Mouse (Mus musculus) embryonic facial prominence, embryonic 11.5 days (tissue): ENCODE results near the gene C130079G13Rik. TPM values are rescaled to one million over a fixed set of nuclear protein-coding genes. Genes with fewer than 3 reads are reported as not detected.
"Not testable (repeated sequence)": the region's sequence is repeated elsewhere in the genome, so short reads cannot be mapped to it uniquely, and the experiment has no call there.

Experiments
- ATAC-seq: fragments of 200-750 bp; cut with Nextera tagmentation; replicated peaks from 2 replicates; pipeline ENCODE4 v1.8.0; 2017; ENCODE audit warnings: low read depth; ENCODE audit not compliant: insufficient number of reproducible peaks, low FRiP score, low TSS enrichment
- DNase-seq: peaks from one replicate; pipeline ENCODE4 v3.0.0-alpha.2; 2015; ENCODE audit warnings: low spot score
- H3K27ac ChIP-seq: fragments of 300-500 bp; sonication (generic); replicated peaks from 2 replicates; pipeline ENCODE4 v1.5.1; 2014; ENCODE audit warnings: mild to moderate bottlenecking, low read depth, low read length, control low read depth
- H3K27me3 ChIP-seq: fragments of 300-500 bp; sonication (generic); 2 replicates; pipeline ENCODE4 v1.6.1; 2014; ENCODE audit warnings: mild to moderate bottlenecking, low read length, moderate library complexity, mixed read lengths; ENCODE audit not compliant: control insufficient read depth, insufficient read depth
- H3K36me3 ChIP-seq: fragments of 300-500 bp; sonication (generic); replicated peaks from 2 replicates; pipeline ENCODE4 v1.6.1; 2014; ENCODE audit warnings: low read depth, mild to moderate bottlenecking, low read length, moderate library complexity, mixed read lengths; ENCODE audit not compliant: control insufficient read depth, insufficient read depth
- H3K4me1 ChIP-seq: fragments of 300-500 bp; sonication (generic); 2 replicates; pipeline ENCODE4 v1.6.1; 2014; ENCODE audit warnings: low read length, mixed read lengths; ENCODE audit not compliant: control insufficient read depth, insufficient read depth
- H3K4me2 ChIP-seq: fragments of 300-500 bp; sonication (generic); 2 replicates; pipeline ENCODE4 v1.6.1; 2014; ENCODE audit warnings: low read depth, mild to moderate bottlenecking, control low read depth, low read length, moderate library complexity
- H3K4me3 ChIP-seq: fragments of 300-500 bp; sonication (generic); 2 replicates; pipeline ENCODE4 v1.5.1; 2014; ENCODE audit warnings: low read depth, low read length, control low read depth
- H3K9ac ChIP-seq: fragments of 300-500 bp; sonication (generic); replicated peaks from 2 replicates; pipeline ENCODE4 v1.6.1; 2014; ENCODE audit warnings: mild to moderate bottlenecking, control low read depth, low read length
- H3K9me3 ChIP-seq: fragments of 300-500 bp; sonication (generic); replicated peaks from 2 replicates; pipeline ENCODE4 v1.6.1; 2016; ENCODE audit warnings: mild to moderate bottlenecking, low read length, inconsistent platforms, mixed read lengths; ENCODE audit not compliant: control insufficient read depth
- WGBS: fragments of 180-500 bp; shearing (Covaris S2); extraction: QIAGEN DNeasy Blood & Tissue Kit; methylation state at CpG from one replicate; pipeline ENCODE4 v1.1.7; 2014; 5-methylcytosine and 5-hydroxymethylcytosine counted together
- polyA plus RNA-seq: library from polyadenylated mRNA; unstranded; fragments of >200 nt; fragmentation: Nextera tagmentation; extraction: Ambion mirVana; gene quantifications from 2 replicates; pipeline ENCODE4 v1.2.1, GENCODE M21; 2014

C130079G13Rik gene
- polyA plus RNA-seq = not detected in 2 replicates

DNA sequence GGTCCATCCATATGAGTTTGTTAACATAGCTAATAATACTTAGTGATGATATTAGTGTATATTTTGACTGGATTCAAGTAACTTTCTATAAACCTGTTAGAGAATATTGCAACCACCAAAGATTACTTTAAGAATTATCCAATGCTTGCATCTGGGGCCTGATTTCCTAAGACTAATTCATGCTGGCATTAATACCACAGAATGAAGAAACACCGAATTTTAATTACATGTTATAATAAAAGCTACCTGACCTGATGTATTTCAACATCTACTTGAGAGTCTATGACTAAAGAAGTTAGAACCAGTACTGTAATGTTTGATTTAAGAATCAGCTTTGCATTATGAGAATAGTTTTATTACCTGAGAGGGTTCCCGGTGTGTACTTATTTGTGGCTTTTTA is at the start of gene C130079G13Rik:
C130079G13Rik (plus strand) TSS at position 301 of the 400 bp plus-strand sequence.
- H3K36me3 ChIP-seq = no peaks in the 10 kb centered on the region
- H3K9ac ChIP-seq = no peak within 1 kb of the TSS
- no peak within 1 kb of the TSS for H3K4me3 ChIP-seq
- ATAC-seq = no peak
- H3K27me3 ChIP-seq = no peaks in the 10 kb centered on the region
- no peaks in the 10 kb centered on the region for H3K9me3 ChIP-seq
- no peak within 1 kb of the TSS for H3K27ac ChIP-seq
- no peaks in the 10 kb centered on the region for H3K4me1 ChIP-seq
- WGBS = 95% methylated on average over 2 of the region's 2 CpGs
- no peak within 1 kb of the TSS for H3K4me2 ChIP-seq
- DNase-seq = no peak

GRCm38 (mm10) chr3:59877601-59878000 is 47.4 kb upstream of the C130079G13Rik start:
- H3K27me3 ChIP-seq = not testable (repeated sequence)

DNA sequence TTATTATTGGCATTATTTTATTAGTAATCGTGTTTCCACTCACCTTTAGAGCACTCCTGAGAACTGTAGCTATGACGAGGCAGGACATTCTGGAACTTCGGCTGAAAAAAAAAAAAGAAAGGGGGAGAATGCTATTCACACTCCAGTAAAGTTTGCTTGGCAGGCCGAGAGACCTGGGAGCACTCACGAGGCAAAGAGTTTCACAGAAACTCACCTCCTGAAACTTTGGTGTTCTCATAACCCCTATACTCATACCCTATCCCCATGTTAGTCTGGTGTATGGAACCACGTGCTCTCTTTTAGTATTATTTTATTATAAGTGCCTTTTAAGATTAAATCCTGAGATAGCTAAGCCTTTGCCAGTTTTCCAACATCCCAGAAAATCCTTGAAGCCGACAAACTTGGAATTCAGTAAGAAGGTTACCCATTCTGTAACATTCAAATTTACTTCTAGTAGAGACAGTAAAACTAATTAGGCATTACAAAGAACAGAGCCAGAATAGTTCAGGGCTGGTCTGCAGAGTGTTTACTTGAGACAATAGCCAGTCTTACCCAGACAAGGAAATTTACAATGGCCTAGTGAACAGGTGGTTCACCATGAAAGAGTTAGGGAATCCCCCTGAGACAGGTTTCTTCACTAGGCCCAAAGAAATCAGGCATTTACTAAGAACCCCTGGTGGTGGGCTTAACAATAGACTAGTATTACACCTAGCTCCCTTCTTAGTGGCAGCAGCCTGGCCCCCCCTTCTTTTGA is 45.0 kb upstream of the C130079G13Rik start:
- not testable (repeated sequence) for H3K36me3 ChIP-seq, ATAC-seq, H3K4me2 ChIP-seq, H3K9ac ChIP-seq, H3K27ac ChIP-seq, H3K9me3 ChIP-seq, H3K4me3 ChIP-seq, H3K4me1 ChIP-seq, H3K27me3 ChIP-seq, DNase-seq
- 72% methylated on average over 7 of the region's 7 CpGs for WGBS

More at GRCm38 (mm10) chr3:59877601-59878000, 47.4 kb upstream of the C130079G13Rik start:
- 33% methylated on average over 1 of the region's 1 CpGs for WGBS
- not testable (repeated sequence) for DNase-seq, ATAC-seq, H3K4me2 ChIP-seq, H3K36me3 ChIP-seq, H3K4me1 ChIP-seq, H3K9me3 ChIP-seq, H3K4me3 ChIP-seq, H3K9ac ChIP-seq, H3K27ac ChIP-seq

DNA sequence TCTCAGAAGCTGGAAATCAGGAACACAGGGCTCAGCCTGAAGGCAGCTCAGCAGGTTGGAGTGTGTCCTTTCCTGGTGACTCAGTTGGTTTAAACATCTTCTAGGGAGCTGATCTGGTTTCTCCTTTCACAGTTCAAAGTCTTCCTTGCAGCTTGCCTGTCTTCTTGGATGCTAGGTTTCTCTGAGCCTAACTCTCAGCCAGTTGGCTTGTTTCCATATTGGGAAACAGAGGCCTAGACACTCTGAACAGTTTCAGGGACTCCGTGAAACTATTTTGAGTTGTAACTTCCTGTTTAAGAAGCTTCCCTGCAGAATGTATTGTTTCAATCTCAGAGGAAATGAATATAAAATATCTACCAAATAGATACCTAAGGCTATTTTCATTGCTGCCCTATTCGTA is 31.7 kb upstream of the C130079G13Rik start:
- ATAC-seq (no peak), DNase-seq (no peak)
- no peak overlapping the region for H3K4me3 ChIP-seq
- no peak overlapping the region for H3K4me2 ChIP-seq
- no peaks in the 10 kb centered on the region for H3K27me3 ChIP-seq
- no peaks in the 10 kb centered on the region for H3K36me3 ChIP-seq
- no peak overlapping the region for H3K9ac ChIP-seq
- H3K4me1 ChIP-seq = no peaks in the 10 kb centered on the region
- 86% methylated on average over 2 of the region's 2 CpGs for WGBS
- no peak overlapping the region for H3K27ac ChIP-seq
- no peaks in the 10 kb centered on the region for H3K9me3 ChIP-seq

GRCm38 (mm10) chr3:59934621-59935020 is 9.6 kb downstream of the C130079G13Rik start:
- WGBS = 71% methylated on average over 1 of the region's 1 CpGs
- Histone ChIP-seq H3K9ac (no peak overlapping the region), H3K9me3 (no peaks in the 10 kb centered on the region), H3K36me3 (no peaks in the 10 kb centered on the region), H3K4me1 (no peaks in the 10 kb centered on the region), H3K4me2 (no peak overlapping the region), H3K27me3 (no peaks in the 10 kb centered on the region), H3K27ac (no peak overlapping the region), H3K4me3 (no peak overlapping the region)
- ATAC-seq = no peak
- no peak for DNase-seq

GRCm38 (mm10) chr3:59947294-59947950 is 22.4 kb downstream of the C130079G13Rik start:
- Histone ChIP-seq H3K4me3 (no peak overlapping the region), H3K36me3 (no peaks in the 10 kb centered on the region), H3K9ac (no peak overlapping the region), H3K27ac (no peak overlapping the region), H3K4me1 (no peaks in the 10 kb centered on the region), H3K4me2 (no peak overlapping the region), H3K9me3 (no peaks in the 10 kb centered on the region), H3K27me3 (no peaks in the 10 kb centered on the region)
- no peak for DNase-seq
- 88% methylated on average over 10 of the region's 10 CpGs for WGBS
- no peak for ATAC-seq

- Histone ChIP-seq H3K27ac (no peak overlapping the region), H3K36me3 (no peaks in the 10 kb centered on the region), H3K4me1 (no peaks in the 10 kb centered on the region), H3K27me3 (no peaks in the 10 kb centered on the region), H3K4me2 (no peak overlapping the region), H3K9ac (no peak overlapping the region), H3K4me3 (no peak overlapping the region), H3K9me3 (no peaks in the 10 kb centered on the region)
- ATAC-seq = no peak
- WGBS = 86% methylated on average over 5 of the region's 5 CpGs
- no peak for DNase-seq
These were observed 45.9 kb downstream of the C130079G13Rik start for GRCm38 (mm10) chr3:59970891-59971290.

- no peaks in the 10 kb centered on the region for H3K36me3 ChIP-seq
- no peak overlapping the region for H3K9ac ChIP-seq
- H3K4me1 ChIP-seq = no peaks in the 10 kb centered on the region
- DNase-seq = no peak
- H3K27ac ChIP-seq = no peak overlapping the region
- no peaks in the 10 kb centered on the region for H3K9me3 ChIP-seq
- H3K4me3 ChIP-seq = no peak overlapping the region
- no peak overlapping the region for H3K4me2 ChIP-seq
- no peak for ATAC-seq
- H3K27me3 ChIP-seq = no peaks in the 10 kb centered on the region
These were observed 49.6 kb downstream of the C130079G13Rik start for GRCm38 (mm10) chr3:59974591-59974990.
